Comparison of ENCODE assay signal across 8 mouse cellular contexts in genomic region chr5:30105668-30106300, GRCm38 (mm10). TPM values are rescaled to one million over a fixed set of nuclear protein-coding genes. Genes with fewer than 3 reads are reported as not detected.
DNase-seq lines count a peak whose midpoint lies in the region; ATAC-seq lines count a peak whose summit lies in the region.

Gene 3110082J24Rik, minus strand, starts transcription at chr5:30106086.

- peaks cover 55% of the 10 kb centered on the region for H3K4me1 ChIP-seq in kidney, embryonic 15.5 days
- peaks cover 25% of the 10 kb centered on the region for H3K4me1 ChIP-seq in embryonic facial prominence, embryonic 15.5 days
- H3K4me1 ChIP-seq in limb, embryonic 13.5 days = peaks cover 36% of the 10 kb centered on the region

- no peak for ATAC-seq in kidney, embryonic 15.5 days (replicated peaks; ENCODE audit: low FRiP score)
- 0 out of 2 replicates have a peak, but pooled peaks have one; percentile 3 for ATAC-seq in embryonic facial prominence, embryonic 15.5 days (ENCODE audit: insufficient number of reproducible peaks, low FRiP score, low TSS enrichment, low read depth)
- ATAC-seq in limb, embryonic 13.5 days (ENCODE audit: low FRiP score, low read depth) = no peak
- ATAC-seq in megakaryocyte progenitor cell, adult 5-6 weeks (replicated peaks; ENCODE audit: poor library complexity) = no peak

- peak within 1 kb of the TSS; percentile 95 for H3K4me2 ChIP-seq in kidney, embryonic 15.5 days
- H3K4me2 ChIP-seq in embryonic facial prominence, embryonic 15.5 days (replicated peaks) = peak within 1 kb of the TSS; percentile 88
- peak within 1 kb of the TSS; percentile 95 for H3K4me2 ChIP-seq in limb, embryonic 13.5 days (replicated peaks)

- peak within 1 kb of the TSS; percentile 50 for H3K4me3 ChIP-seq in kidney, embryonic 15.5 days (replicated peaks)
- H3K4me3 ChIP-seq in embryonic facial prominence, embryonic 15.5 days (replicated peaks) = peak within 1 kb of the TSS; percentile 51
- peak within 1 kb of the TSS; percentile 55 for H3K4me3 ChIP-seq in limb, embryonic 13.5 days

- no peaks in the 10 kb centered on the region for H3K9me3 ChIP-seq in kidney, embryonic 15.5 days (replicated peaks)
- H3K9me3 ChIP-seq in embryonic facial prominence, embryonic 15.5 days (replicated peaks) = no peaks in the 10 kb centered on the region
- H3K9me3 ChIP-seq in limb, embryonic 13.5 days = no peaks in the 10 kb centered on the region

- H3K36me3 ChIP-seq in kidney, embryonic 15.5 days = no peaks in the 10 kb centered on the region
- no peaks in the 10 kb centered on the region for H3K36me3 ChIP-seq in embryonic facial prominence, embryonic 15.5 days
- no peaks in the 10 kb centered on the region for H3K36me3 ChIP-seq in limb, embryonic 13.5 days

- H3K27ac ChIP-seq in kidney, embryonic 15.5 days = no peak within 1 kb of the TSS
- no peak within 1 kb of the TSS for H3K27ac ChIP-seq in embryonic facial prominence, embryonic 15.5 days (replicated peaks)
- no peak within 1 kb of the TSS for H3K27ac ChIP-seq in limb, embryonic 13.5 days

- H3K27me3 ChIP-seq in kidney, embryonic 15.5 days = peaks cover 61% of the 10 kb centered on the region
- peaks cover 67% of the 10 kb centered on the region for H3K27me3 ChIP-seq in embryonic facial prominence, embryonic 15.5 days
- peaks cover 81% of the 10 kb centered on the region for H3K27me3 ChIP-seq in limb, embryonic 13.5 days

- 2% methylated on average over 29 of the region's 29 CpGs for WGBS in kidney, embryonic 15.5 days
- 2% methylated on average over 29 of the region's 29 CpGs for WGBS in embryonic facial prominence, embryonic 15.5 days
- 2% methylated on average over 29 of the region's 29 CpGs for WGBS in limb, embryonic 13.5 days

- peak within 1 kb of the TSS; percentile 35 for H3K9ac ChIP-seq in kidney, embryonic 15.5 days
- no peak within 1 kb of the TSS; the same call in 1 of the 2 replicates for H3K9ac ChIP-seq in embryonic facial prominence, embryonic 15.5 days
- peak within 1 kb of the TSS; percentile 67 for H3K9ac ChIP-seq in limb, embryonic 13.5 days

- no peak for DNase-seq in kidney, postnatal 10 days
- peak; percentile 20 for DNase-seq in Muller cell, postnatal 12 days (ENCODE audit: inconsistent ontology term)
- DNase-seq in right cerebral cortex, postnatal 4 days = peak; percentile 72
- DNase-seq in cerebellum, adult 8-10 months = no peak

RNA-seq across cellular contexts. Expression of gene 3110082J24Rik, which starts in this region (rescaled TPM):
- not detected in 2 replicates for polyA plus RNA-seq in kidney, embryonic 15.5 days (2015; fragmentation: Nextera tagmentation; extraction: Ambion mirVana)
- polyA plus RNA-seq in embryonic facial prominence, embryonic 15.5 days (2015; fragmentation: Nextera tagmentation; extraction: Ambion mirVana) = not detected in 2 replicates
- polyA plus RNA-seq in limb, embryonic 13.5 days (2015; fragmentation: Nextera tagmentation; extraction: Ambion mirVana) = not detected in 2 replicates
- total RNA-seq in megakaryocyte progenitor cell, adult 5-6 weeks (2015) = not detected in 2 replicates
- total RNA-seq in megakaryocyte progenitor cell, adult 5-6 weeks (2017) = not detected in 2 replicates

Comparison
In these comparisons a context has a peak if more than half of its experiments do, and no peak if none do; other contexts are left out.
1. Peak in ATAC-seq, H3K4me3 ChIP-seq and H3K4me2 ChIP-seq in embryonic facial prominence, embryonic 15.5 days; RNA of the gene not detected or under 1 TPM.
2. DNase-seq: peak in Muller cell, postnatal 12 days (single experiment) and right cerebral cortex, postnatal 4 days (single experiment); none in kidney, postnatal 10 days (single experiment) and cerebellum, adult 8-10 months (single experiment).
3. Peak in every context shown above with its lines, with median percentiles within 50 percentile points of each other: H3K4me2 ChIP-seq and H3K4me3 ChIP-seq.